Mouse (Mus musculus) T-helper 1 cell (primary cell): ENCODE results near the gene Cr2.
"Not testable (repeated sequence)": the region's sequence is repeated elsewhere in the genome, so short reads cannot be mapped to it uniquely, and the experiment has no call there.

Experiments used
- in situ Hi-C: fragments of 300-600 bp; cut with MboI, MseI; formaldehyde crosslinking; loops from one replicate; pipeline ENCODE4 v1.15.1; 2025; ENCODE audit warnings: high pct_unique_total_duplicates

Cr2 gene

DNA sequence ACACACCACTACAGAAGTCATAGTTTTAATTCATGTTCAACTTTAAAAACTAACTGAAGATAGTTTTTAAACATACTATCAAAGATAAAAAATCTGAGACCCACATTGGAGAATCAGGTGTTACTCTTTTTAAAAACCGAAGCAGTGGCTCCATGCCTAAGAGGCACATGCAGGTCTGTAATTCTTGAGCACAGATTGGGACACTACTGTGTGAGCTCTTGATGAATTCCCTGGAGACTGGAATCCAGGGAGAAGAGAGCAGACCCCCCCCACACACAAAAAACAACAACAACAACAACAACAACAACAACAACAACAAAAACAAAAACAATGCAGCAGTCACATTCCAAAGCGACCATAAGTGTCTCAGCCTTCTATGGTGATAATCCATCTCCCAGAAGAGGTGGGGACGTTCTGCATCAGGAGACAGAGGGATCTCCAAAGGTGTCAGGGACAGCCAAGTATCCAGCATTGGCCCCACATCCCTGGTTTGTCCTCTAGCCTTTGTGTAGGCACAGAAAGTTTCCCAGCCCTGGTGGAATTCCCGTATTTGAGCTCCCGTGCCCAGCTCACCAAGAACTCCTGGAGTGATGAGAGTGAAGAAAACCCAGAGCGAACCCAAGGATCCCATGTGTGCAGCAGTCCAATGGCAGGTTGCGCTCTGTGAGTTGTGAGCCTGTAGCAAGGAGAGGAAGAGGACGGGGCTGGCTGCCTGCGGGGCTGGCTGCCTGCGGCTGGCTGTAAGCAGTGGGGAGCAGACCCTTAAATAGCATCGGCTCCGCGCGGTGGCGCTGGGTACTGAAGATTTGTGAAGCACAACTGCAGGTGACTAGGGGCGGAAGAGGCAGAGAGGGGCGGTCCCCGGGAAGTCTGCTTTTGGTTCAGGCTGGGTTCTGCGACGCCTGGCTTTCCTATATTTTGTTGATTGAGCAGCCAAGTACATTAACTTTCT is at the start of gene Cr2:
Gene Cr2 (minus strand): TSS at position 737 of the 952 bp plus-strand sequence.
- in situ Hi-C loops, result loop anchor here (5.0 kb wide), 1 partner anchor 51 kb away; no protein-coding TSS in a partner anchor

DNA sequence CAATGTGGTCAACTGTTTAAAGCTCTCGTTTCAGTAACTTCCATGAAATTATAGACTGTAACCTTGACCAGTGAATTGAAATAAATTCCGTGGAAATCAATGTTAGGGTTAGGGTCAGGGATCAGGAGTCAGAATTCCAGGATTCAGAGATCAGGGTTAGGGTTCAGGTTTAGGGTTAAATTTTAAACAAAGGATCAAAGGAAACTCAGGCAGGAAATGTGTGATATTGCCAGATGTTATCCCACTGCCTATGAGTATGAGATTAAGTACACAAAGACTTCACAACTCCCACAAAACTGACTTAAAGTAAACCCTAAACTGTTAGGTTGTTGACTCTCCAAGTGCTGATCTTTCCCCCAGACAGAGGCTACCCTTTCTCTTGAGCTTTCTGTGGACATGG is 45.3 kb upstream of the Cr2 start:
- in situ Hi-C loops, result no loop called here

DNA sequence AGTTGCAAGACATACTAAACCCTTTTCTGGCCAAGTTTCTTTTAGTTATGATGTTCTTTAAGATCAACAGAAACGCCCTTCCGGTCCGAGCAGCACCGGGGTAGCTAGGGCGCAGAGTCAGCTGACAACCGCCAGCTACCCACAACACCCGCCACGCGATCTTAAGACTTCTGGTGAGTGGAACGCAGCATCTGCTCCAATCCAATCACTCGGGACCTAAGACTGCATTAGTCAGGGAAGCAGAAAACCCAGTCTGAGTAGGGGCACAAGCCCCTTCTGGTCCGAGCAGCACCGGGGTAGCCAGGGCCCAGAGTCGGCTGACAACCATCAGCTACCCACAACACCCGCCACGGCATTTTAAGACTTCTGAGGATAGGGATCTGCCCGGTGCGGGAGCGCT is 36.3 kb upstream of the Cr2 start:
- in situ Hi-C loops, result not testable (repeated sequence)

DNA sequence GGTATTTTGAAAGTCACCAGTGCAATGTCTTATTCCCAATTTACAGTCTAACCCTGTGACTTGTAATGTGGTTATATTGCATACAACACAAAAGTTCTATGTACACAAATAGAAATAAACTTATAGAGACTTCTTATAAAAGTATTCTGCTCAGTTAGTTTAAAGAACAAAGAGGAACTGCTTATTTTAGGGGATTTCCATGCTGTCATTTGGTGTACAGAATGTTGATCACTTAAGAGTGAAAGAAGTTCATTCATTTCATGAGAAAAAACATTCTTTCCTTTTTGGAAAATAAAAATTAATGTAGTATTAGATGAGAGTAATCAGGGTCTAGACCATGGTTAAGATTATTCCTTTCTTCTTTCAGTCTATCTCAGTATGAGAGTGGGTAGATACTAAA is 8.2 kb upstream of the Cr2 start:
- in situ Hi-C loops, result no loop called here

DNA sequence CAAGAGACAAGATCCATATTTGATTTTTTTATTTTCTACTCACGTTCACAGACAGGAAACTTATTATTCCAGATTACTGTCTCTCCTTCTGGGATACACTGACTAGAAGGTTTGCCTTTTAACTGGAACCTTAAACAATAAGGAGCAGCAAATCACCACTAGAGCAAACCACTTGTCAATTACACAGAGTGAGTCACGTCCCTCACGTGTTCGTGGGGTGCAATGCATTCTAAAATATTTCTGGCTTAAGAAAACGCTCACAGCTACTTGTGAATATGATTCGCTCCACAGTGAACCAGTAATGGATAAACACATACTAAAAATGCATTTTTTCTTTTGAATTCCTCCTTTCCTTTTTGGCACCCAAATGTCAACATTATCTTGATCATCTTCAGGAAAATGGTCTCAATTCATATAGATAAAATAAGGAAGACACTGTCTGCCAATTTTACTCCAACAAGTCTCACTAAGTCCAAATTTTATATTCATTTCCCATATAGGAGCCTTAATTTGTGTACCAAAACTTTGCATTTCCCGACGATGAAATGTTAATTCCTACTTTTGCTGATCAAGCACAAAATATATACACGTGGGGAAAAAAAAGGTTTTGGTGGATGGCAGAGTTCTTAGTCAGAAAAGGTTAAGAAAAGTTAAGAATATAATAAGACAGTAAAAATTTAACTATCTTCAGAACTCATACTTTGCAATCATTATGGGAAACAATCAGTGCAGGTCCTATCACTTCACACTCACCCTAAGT is 11.3 kb downstream of the Cr2 start:
- in situ Hi-C loops, result no loop called here

DNA sequence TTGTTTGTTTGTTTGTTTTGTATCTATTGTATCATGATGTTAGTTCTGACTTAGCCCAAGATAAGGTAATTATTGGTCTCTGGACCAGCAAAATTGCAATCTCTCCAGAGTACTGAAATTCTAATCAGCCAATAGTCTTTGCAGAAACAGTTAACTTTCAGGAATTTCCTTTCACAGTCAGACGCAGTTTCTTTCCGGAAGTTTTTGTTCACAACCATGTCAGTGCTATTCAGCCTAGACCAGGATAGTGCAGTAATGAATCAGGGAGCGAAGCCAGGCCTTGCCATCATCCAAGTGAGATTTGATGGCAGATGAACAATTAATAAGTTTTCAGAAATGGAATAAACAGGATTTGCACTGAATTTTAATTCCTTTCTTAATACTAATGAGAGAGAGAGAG is 44.4 kb downstream of the Cr2 start:
- in situ Hi-C loops, result loop anchor here (10.0 kb wide), 1 partner anchor 157 kb away; no protein-coding TSS in a partner anchor

DNA sequence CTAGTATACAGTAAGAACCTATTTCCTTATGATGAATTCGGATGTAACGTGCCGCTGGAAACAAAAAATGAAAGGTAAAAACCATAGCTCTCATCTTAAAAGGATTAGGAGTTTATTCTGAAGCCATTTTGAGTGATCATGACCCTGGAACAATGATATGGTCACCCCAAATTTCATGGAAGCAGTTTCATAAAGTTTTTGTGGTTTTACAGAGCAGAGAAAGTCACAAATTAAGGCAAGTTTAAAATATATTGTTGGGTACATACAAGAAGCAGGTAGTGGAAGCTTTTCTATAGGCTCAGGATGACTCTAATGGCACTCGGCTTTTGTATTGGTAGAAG is 44.9 kb downstream of the Cr2 start:
- in situ Hi-C loops, result loop anchor here (10.0 kb wide), 1 partner anchor 157 kb away; no protein-coding TSS in a partner anchor

DNA sequence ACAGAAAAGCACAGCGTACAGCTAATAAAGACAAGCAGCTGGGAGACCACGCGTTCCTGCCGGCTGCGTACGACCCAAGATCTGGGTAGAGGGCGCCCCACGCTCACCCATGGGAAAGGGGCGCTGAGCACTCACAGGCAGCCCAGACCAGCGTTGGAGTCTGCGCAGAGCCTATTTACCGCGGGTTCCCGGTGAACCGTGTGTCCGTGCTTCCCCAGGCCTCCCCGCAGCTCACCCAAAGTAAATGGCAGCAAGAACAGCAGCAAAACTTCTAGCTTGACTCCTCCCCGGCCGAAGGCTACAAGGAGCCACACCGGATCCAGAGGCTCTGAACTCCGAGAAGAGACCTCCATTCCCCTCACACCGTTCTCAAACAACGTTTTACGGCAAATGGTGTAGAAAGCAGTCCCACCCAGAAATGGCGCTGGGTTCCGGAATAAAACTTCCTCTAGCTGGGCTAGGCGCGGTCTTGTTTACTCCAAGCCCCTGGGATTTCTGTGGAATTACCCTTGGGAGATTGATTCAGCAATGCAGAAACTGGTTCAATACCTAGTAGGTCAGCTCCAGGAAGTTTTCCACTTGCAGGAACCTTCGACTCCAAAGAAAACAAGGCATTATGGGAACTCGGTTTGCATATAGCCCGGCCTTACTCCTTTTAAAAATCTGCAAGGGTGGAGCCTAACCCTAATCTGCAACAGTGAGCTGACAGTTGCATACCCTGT is 45.4 kb downstream of the Cr2 start, which contains the start of gene Cr1l:
Gene Cr1l (minus strand): TSS at position 634 of the 722 bp plus-strand sequence.
- in situ Hi-C loops, result loop anchor here (10.0 kb wide), 1 partner anchor 156 kb away; no protein-coding TSS in a partner anchor

DNA sequence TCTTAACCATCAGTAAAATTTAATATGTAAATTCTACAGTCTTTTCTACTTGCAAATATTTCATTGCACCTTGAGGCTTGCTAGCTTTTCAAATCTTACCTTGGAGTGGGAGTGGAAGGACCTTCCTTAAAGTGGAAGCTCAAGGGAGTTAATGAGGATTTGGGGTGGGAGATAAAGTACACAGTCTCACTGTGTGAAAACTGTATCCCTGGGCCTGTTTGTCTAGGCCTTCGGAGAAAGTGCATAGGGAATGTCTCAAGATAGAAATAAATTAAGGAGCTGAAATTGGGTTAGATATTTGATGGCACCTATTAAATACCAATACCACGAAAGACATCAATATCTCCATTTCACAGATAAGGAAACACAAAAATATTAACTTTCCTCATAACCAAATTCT is 46.0 kb downstream of the Cr2 start:
- in situ Hi-C loops, result loop anchor here (10.0 kb wide), 1 partner anchor 156 kb away; no protein-coding TSS in a partner anchor

DNA sequence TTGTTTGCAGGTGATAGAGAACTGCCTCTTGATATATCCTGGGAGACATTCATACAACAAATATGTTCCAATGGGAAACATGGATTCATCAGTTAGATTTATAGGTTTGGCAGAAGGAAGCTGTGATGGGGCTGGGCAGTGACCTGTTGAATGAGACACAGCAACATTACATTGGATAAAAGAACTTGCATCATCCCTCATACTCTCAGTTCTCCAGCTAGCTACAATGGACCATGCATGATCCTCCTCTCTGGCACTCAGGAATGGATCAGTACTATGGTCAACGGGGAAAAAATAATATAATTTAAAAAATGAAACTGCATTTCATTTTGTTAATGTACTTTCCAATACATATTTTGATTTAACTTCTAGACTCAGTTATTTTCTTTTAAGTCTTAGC is 46.6 kb downstream of the Cr2 start:
- in situ Hi-C loops, result loop anchor here (10.0 kb wide), 1 partner anchor 155 kb away; no protein-coding TSS in a partner anchor

DNA sequence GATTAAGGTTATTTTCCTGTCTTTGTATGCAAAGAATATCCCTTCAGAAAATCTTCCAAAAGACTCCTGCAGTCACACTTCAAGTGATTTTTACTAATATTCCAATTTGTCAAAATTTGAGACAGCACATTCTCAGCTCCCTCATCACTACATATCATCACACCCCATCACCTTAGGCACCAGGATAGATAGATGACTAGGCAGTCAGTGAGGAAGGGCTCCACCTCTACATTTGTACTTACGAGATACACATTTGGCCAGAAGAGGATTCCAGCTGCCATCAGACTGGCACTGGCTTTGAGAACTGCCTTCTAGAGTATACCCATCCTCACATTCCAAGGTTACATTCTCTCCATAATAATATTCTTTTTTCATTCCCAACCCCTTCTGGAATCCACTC is 62.1 kb downstream of the Cr2 start:
- in situ Hi-C loops, result no loop called here

DNA sequence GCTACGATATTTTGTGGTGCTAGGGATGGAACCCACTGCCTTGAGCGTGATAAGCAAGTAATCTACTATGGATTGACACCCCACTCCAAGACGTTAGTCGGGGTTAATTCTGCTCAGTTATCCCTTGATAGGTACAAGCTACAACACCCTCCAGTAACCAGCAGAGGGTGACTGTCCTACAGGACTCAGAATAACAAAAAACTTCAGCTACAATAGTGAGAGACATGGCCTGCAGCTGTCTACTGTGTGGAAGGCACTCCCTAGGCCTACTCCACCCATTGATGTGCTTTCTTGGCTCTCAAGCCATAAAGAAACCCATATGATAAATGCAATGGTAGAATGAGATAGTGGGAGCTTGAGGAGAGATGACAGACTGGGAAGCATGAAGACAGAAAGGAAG is 62.9 kb downstream of the Cr2 start:
- in situ Hi-C loops, result no loop called here

DNA sequence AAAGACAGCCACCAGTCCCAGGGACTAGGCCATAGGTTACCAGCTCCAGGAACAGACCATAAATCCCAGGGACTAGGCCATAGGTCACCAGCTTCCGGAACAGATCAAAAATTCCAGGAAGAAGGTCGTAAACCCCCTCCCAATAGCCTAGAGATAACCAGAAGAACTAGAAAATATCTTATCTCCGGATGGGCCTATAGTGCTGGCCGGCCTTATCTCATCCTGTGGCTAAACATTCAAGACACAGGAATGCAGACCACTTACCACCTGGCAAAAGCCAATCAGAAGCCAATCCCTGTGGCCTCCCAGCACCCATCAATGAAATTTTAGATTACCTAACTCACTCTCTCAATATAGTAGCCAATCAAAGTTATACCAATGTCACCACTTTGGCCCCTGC is 75.8 kb downstream of the Cr2 start:
- in situ Hi-C loops, result no loop called here

DNA sequence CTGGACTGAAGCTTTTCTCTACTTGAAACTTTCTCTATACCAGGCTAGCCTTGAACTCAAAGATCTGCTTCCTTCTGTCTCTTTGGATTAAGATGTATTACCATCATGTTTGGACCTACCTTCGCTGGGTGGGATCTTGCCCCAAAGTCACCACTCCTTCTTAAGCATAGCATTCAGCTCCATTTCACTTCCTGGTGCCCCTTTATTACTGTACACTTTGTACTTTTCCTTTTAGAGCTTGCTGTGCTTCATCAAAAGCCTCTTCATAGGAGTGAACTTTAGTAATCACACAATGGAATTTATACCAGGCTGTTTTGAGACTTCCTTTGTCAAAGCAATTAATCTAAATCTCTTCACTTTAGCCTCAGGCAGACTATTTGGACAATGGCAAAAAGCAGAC is 78.5 kb downstream of the Cr2 start:
- in situ Hi-C loops, result no loop called here

DNA sequence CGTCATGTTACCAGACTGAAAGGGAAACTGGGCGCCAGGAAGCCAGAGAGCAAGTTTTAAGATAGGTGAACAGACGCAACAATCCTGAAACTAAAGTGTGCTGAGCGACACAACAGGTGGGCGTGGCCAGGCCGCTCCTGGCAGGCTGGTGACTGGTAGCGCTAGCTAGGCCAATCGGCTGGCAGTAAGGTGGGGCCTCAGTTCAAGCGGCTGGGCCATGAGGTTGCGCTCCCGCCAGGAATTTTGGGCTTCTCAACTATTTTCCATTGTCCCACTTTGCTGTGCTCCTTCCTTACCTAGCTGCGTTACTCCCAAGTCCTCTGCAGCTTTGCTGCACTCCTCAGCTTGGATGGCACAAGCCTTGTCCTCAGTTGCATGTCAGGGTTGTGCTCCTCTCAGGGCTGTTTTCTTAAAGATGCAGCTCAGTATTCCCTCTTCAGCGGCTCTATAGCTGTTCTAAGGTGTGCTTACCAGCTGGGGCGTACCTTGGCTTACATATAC is 84.2 kb downstream of the Cr2 start, which contains the start of gene Cd46:
Gene Cd46 (minus strand): TSS at position 30 of the 501 bp plus-strand sequence.
- in situ Hi-C loops, result no loop called here

DNA sequence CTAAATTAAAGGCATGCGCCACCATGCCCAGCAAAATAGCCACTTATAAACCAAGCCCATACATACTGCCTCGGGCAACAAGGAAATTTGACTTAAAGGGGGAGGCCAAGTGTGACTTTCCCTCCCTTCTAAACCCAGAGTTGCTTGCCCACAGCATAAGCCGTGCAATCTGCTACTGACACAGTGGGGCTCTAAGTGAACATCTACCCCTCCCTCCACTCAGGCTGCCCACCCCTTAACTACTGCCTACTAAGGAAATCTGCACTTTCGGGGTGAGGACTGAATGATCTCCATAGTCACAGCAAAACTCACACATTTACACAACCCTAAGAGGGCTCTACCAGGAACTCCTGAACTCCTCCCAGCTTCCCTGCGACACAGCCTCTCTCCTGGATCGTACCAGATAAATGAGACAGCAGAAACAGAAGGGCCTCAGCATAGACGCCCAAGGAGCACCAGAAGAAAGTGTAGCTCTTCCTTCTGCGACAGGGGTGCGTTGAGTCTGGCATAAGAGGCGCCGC is 84.8 kb downstream of the Cr2 start:
- in situ Hi-C loops, result no loop called here
